ENCODE assay signal across 19 mouse cellular contexts in genomic region chr6:8655454-8655853, GRCm38 (mm10).
"Had no signal": no experiment of that assay in that cellular context is flagged by ENCODE, and none has a peak within 500 bp of the region (broad histone marks: within the 10 kb centered on the region; RNA-seq: fewer than 3 reads in every experiment).

No protein-coding gene starts in this region.

- H3K27ac ChIP-seq: midbrain, embryonic 10.5 days; midbrain, embryonic 12.5 days; neural tube, embryonic 13.5 days; neural tube, embryonic 15.5 days had no signal

- H3K4me2 ChIP-seq: lung, embryonic 14.5 days; midbrain, embryonic 12.5 days; neural tube, embryonic 13.5 days; neural tube, embryonic 15.5 days had no signal

- H3K36me3 ChIP-seq: midbrain, embryonic 10.5 days; midbrain, embryonic 12.5 days; neural tube, embryonic 15.5 days had no signal

- ATAC-seq: midbrain, embryonic 16.5 days had no signal

- DNase-seq: lung, adult 18-20 months; lung, embryonic 14.5 days; lung, postnatal 10 days; lung, postnatal 4 days; midbrain, embryonic 14.5 days; retina, postnatal 1 day; right cerebral cortex, adult 18-20 months; right cerebral cortex, postnatal 25 days; right cerebral cortex, postnatal 4 days; spleen, adult 18-20 months; thymus, adult 18-20 months; thymus, postnatal 14 days; thymus, postnatal 36 days had no signal

- H3K9ac ChIP-seq: lung, embryonic 14.5 days; midbrain, embryonic 12.5 days; neural tube, embryonic 13.5 days; neural tube, embryonic 15.5 days had no signal

- H3K4me3 ChIP-seq: midbrain, embryonic 10.5 days; midbrain, embryonic 12.5 days; myocyte; neural tube, embryonic 13.5 days; neural tube, embryonic 15.5 days had no signal

- H3K9me3 ChIP-seq: midbrain, embryonic 10.5 days; midbrain, embryonic 12.5 days; neural tube, embryonic 13.5 days; neural tube, embryonic 15.5 days had no signal

- H3K27me3 ChIP-seq: neural tube, embryonic 13.5 days; neural tube, embryonic 15.5 days had no signal
